Mouse (Mus musculus): ENCODE results near the gene Kbtbd3.

Gene Kbtbd3

GRCm38 (mm10) chr9:4309351-4310085, at the start of gene Kbtbd3, which contains the start of gene Aasdhppt:
Gene Kbtbd3, plus strand, starts transcription at chr9:4309833.
Gene Aasdhppt, minus strand, starts transcription at chr9:4309471.
- peak; percentile 99 to 100 for DNase-seq (ENCODE audit: low spot score in 2 of 2)

DNA sequence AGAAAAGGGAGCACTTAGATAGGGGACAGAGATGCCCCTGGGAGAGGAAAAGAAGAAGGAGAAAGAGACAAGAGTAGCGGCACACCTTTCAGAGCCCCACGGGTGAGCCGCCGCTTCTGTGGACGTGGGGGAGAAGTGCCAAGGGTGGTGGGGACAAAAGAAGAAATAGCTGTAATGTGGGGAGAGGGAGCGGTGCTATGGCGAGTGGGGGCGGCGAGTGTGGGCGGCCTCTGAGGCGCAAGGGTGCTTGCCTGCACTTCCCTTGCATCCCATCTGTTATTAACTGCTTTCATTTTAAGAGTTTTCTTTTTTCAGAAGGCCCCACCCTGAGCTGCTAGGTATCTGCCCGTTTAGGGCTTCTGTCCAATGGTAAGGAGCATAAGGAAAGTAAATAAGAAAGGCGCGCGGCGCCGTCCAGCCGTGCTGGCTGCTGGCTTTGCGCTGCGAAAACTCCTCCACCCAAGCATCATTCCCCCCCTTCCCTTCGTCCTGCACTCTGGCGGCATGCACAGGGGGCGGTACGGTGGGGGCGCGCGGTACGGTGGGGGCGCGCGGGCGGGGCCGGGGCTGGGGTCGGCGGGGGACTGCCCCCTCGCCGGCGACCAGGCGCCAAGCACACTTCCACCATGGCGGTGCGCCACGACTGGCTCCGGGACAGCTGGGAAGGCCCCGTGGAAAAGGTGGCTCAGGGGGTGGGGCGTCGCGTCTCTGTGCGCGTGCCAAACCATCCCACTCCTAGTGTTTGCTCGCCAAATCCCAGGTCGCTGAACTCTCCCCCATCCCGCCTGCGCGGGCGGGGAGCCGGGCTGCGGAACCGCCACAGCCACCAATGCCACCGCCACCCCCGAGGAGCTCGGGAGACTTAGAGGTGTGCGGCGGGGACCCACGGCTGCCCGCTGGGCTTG, 49.5 kb upstream of the Kbtbd3 start:
- DNase-seq (ENCODE audit: low spot score in 2 of 2): no peak

GRCm38 (mm10) chr9:4260746-4261090, 48.9 kb upstream of the Kbtbd3 start:
- DNase-seq (ENCODE audit: low spot score in 2 of 2): no peak

DNA sequence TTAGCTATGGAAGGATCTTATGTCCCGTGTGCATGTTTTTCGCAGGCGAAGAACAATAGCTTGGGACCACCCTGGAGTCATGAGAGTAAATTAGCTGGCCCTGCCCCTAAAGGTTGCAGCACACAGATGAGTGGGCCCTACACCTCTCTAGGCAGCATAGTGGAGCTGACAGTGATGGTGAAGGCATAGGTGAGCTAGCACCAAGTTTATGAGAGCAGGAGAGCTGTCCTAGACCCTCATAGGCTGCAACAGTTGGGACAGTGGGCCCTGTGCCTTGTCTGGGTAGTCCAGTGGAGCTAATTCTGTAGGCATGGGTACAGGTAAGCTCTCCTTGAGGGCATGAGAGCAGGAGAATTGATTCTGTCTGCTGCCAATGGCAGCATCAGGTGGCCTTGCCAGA, 42.8 kb upstream of the Kbtbd3 start:
- no peak for DNase-seq (ENCODE audit: low spot score in 2 of 2)

DNA sequence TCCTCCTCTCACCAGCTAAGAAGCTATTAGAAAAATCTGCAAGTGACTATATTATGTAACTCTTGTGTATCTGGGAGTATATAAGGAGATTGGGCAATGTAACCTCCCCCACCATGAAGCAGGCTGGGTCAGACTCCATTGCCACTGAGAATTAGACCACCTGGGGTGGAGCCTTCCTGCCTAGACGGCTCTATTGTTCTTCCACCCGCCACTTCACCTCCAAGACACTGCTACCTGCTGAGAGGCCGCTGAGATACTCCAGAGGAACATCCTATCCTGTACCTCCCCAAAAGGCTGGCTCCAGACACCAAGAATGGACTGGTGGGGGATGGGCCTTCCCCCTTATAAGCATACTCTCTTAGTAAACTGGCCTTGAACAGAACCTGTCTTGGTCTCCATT, 25.8 kb upstream of the Kbtbd3 start:
- no peak for DNase-seq (ENCODE audit: low spot score in 2 of 2)

GRCm38 (mm10) chr9:4300466-4300865, 9.2 kb upstream of the Kbtbd3 start:
- no peak for DNase-seq (ENCODE audit: low spot score in 2 of 2)

DNA sequence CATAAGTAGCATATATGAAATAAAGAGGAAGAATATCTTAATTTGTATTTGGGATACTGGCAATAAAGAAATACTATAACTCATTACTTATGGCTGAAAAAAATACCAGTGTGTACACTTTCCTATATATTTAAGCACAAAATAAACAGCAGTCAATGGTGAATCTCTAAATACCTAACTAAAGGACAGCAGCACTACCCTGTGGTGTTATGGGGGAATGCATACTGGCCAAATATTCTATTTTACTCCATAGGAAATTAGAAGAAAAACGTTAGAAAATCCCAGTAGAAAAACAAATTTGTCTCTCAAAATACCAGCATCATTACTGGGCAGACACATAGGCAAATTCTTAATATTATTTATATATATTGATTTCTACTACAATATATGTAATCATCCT, 4.8 kb upstream of the Kbtbd3 start:
- no peak for DNase-seq (ENCODE audit: low spot score in 2 of 2)

GRCm38 (mm10) chr9:4308628-4309350, 844 bp upstream of the Kbtbd3 start:
- no peak for DNase-seq (ENCODE audit: low spot score in 2 of 2)

DNA sequence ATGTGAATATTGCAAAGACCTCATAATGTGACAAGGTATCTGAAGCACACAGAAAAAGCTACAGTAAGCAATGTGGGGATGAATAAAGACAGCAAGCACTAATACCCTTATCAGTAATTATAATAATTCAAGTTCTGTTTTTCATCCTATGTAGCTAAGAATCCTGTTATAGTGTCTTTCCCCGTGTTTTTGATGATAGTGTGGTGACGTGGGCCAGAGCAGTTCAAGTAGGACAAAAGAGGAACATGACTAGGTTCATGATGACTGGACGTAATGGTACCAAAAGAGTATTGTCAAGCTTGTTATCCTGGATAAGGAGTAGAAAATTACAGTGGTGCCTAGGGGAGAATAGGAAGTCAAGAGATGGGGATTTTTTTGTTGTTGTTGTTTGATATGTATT, 1.1 kb downstream of the Kbtbd3 start:
- no peak for DNase-seq (ENCODE audit: low spot score in 2 of 2)

DNA sequence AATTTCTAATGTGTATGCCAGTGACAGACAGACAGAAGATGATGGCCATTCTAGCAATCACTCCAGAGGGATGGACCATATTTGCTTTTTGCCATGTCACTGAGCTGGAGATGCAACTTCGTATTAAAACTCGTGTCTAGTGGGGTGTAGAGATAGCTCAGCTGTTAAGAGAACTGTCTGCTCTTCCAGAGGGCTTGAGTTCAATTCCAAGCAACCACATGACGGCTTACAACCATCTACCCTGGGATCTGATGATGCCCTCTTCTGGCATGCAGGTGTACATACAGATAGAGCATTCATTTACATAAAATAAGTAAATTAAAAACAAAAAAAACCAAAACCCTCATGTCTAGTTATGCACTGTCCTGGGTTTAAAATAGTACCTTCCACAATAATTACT, 1.5 kb downstream of the Kbtbd3 start:
- DNase-seq (ENCODE audit: low spot score in 2 of 2): no peak

DNA sequence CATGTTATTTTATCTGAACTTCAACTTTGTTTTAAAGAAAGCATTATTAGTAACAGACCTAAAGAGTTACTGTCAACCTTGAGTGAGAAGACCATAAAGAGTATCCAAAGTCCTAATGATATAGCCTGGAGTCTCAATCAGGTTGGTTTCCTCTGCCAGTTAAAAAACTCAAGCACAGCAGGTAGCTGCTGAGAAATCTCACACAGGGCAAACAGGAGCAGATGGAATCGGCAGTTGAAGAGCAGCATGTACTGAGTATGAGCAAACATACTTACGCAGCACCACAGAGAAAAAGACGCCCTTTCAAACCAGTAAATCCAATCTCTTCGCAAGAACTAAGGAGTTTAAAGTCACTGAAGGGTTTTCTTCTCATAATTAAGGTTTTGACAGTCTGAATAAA, 4.3 kb downstream of the Kbtbd3 start:
- no peak for DNase-seq (ENCODE audit: low spot score in 2 of 2)

- DNase-seq (ENCODE audit: low spot score in 2 of 2): no peak
These were observed 6.1 kb downstream of the Kbtbd3 start for GRCm38 (mm10) chr9:4315746-4316145.

DNA sequence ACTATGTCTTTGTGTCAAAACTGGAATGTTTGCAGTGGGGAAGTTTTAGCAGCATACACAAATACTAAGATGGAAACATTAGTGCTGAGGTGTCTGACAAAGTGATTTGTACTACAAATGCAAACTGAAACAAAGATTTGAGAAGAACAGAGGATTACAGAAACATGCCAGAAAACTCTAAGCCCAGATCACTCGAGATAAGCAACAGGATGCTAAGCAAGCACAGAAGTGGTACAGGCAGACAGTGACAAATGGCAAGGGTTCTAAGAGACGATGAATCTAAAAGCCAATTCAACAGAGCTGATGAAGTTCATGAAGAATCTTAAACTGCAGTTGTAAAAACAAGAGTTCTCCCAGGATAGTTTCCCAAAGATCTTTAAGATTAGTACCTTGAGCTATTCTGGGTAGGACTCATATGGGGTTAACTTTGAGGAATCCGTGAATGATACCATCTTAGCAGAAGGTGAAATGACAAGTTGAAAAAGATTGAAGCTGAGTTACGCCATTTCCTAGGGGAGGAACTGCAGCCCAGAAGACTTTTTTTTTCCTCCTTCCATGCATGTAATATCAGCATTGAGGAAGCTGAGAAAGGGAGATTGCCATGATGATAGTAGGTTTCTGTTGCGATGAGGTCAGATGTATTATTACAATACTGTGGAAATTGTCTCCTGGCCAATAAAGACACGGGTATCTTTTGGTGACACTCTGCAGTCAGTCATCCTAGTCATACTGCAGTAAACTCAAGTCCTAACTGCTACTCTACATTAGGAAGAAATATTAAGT, 9.5 kb downstream of the Kbtbd3 start:
- DNase-seq (ENCODE audit: low spot score in 2 of 2): no peak

DNA sequence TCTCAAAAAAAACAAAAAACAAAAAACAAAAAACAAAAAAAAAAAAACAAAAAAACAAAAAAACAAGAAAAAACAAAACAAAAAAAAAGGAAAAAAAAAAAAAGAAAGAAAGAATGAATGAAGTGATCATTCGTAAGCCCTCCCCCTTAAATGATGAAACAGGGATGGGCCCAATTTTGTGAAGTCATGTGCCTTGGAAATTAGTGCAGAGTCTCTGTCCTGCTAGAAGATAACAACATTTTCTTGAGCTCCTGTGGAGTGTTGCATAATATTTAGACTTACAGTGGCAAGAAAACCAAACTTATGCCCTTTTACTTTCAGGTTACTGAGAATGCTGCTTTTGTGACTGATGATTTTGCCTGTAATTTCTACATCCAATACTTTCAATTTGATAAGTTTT, 43.5 kb downstream of the Kbtbd3 start:
- no peak for DNase-seq (ENCODE audit: low spot score in 2 of 2)

- peak; percentile 99 to 100 for DNase-seq (ENCODE audit: low spot score in 2 of 2)
These were observed 66.4 kb downstream of the Kbtbd3 start, which contains the start of gene Msantd4 for GRCm38 (mm10) chr9:4375828-4376639. Gene Msantd4, plus strand, starts transcription at chr9:4376562.

DNA sequence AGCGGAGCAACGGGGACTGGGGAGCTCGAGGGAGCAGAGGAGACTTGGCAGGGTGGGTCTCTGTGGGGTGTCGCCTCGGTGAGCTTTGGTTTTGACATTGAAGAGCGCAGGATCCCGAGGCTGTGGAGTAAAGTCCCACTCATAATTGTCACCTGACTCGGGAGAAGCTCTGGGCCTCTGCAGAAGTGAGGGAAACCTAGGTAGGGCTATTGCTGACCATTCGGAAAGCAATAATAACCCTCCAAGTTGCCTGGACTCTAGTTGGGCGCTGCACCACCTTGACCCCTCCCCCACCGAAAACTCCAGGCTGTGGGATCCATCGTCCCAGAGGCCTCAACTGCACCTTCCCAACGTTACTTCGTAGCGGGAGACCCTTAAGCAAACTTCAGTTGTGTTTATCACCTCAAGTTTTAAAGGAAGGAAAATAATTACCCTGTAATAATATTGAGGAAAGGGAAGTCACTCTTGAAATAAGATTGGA, 67.0 kb downstream of the Kbtbd3 start:
- no peak for DNase-seq (ENCODE audit: low spot score in 2 of 2)

Measured in right cerebral cortex, postnatal 36 days (tissue).